Mouse (Mus musculus): ENCODE data around the gene Gpbar1. TPM values are rescaled to one million over a fixed set of nuclear protein-coding genes. Genes with fewer than 3 reads are reported as not detected.
A peak's percentile ranks its signal among the peaks of the same experiment; 100 is the strongest.
"Not testable (repeated sequence)": the region's sequence is repeated elsewhere in the genome, so short reads cannot be mapped to it uniquely, and the experiment has no call there.

Gene Gpbar1
- polyA plus RNA-seq, 2 experiments: 0.57 to 1.1 TPM

DNA sequence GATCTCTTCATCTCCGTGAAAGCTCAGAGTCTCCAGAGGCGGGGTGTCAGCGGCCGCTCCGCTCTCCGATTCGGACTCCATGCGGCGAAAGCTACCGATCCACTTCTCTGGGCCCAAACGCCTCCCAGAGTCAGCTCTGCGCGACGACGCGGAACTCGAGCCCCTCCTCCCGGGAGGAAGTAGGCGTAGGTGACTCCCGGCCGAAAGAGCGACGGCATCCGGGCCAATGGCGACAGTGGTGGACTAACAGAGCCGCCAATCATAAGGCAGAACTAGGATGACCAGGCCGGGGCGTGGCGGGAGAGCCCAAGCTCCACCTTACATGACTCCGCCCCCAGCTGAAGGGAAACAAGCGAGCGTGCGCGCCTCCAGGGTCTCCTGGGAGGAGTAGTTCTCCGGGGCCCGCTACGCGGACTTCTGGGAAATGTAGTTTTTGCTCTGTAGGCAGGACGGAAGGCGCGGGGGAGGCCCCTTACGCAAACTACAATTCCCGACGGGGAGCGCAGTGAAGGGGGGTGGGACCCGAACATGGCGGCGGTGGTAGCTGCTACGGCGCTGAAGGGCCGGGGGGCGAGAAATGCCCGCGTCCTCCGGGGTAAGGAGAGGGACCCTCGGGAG is 6.3 kb downstream of the Gpbar1 start, which contains the start of the genes Aamp and Pnkd:
Gene Aamp, minus strand, starts transcription at position 196 of the 618 bp plus-strand sequence.
Gene Pnkd, plus strand, starts transcription at position 388 of the 618 bp plus-strand sequence.
- peak; percentile 100 for DNase-seq (ENCODE audit: low read depth in 3 of 3, low spot score in 3 of 3)
- peak within 1 kb of the TSS; percentile 84 to 86 for H3K4me3 ChIP-seq (ENCODE audit: insufficient read depth in 1 of 2, low read depth in 2 of 2, low read length in 2 of 2)
- H3K9me3 ChIP-seq (ENCODE audit: control insufficient read depth, low read length): no peaks in the 10 kb centered on the region
- WGBS (ENCODE audit: insufficient replicate concordance): 1% methylated on average over 56 of the region's 56 CpGs
- TF ChIP-seq EP300 (IDR thresholded peaks at IDR 0.05; ENCODE audit: low read depth) (no peak), CTCF (IDR thresholded peaks at IDR 0.05; ENCODE audit: low read depth) (peak; percentile 56)
- H3K27ac ChIP-seq: peak within 1 kb of the TSS; percentile 45; the same call in 1 of the 2 replicates
- ATAC-seq (ENCODE audit: insufficient read depth): peak; percentile 96
- peaks cover 17 to 18% of the 10 kb centered on the region in 2 experiments for H3K4me1 ChIP-seq (replicated peaks; ENCODE audit: control insufficient read depth in 2 of 2, insufficient read depth in 2 of 2, low read length in 1 of 2)
- H3K4me2 ChIP-seq (ENCODE audit: low read depth): peak within 1 kb of the TSS; percentile 96
- no peaks in the 10 kb centered on the region for H3K27me3 ChIP-seq (ENCODE audit: control insufficient read depth, insufficient read depth, low read length)
- H3K9ac ChIP-seq (replicated peaks): peak within 1 kb of the TSS; percentile 80
- H3K36me3 ChIP-seq (replicated peaks; ENCODE audit: control insufficient read depth, insufficient read depth, low read depth): peaks cover 8% of the 10 kb centered on the region

DNA sequence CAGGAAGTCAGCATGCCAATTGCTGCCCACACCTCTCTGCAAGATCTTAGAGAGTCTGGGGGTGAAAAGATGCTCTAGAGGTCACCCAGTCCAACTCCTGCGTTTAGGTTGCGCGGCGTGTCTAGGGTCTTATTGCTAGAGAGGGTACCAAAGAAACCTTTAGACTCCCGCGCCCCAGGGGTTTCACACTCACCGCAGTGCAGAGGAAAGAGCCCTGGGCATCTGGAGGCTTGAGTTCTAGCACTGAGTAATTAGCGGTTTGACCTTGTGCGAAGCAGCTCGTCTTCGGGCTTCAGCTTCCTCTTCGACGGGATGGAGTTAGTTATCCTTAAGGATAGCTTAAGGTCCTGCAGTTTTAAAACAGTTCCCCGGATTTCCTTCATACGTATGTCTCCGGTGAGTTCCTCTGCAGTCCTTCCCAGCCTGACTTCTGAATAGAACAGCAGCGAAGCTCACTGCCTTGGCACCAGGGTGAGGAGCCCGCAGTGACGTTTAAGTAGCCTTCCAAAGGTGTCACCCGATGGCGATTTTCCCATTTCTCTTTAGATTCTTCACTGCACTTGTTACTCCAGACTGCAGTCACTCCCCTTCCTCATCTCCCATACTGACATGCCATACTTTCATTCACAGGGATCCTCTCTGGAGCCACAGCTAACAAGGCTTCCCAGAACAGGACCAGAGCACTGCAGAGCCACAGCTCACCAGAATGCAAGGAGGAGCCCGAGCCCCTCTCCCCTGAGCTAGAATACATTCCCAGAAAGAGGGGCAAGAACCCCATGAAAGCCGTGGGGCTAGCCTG is 7.1 kb downstream of the Gpbar1 start:
- Histone ChIP-seq H3K9me3 (ENCODE audit: control insufficient read depth, low read length) (no peaks in the 10 kb centered on the region), H3K9ac (replicated peaks) (peak overlapping the region; percentile 80), H3K4me1 (replicated peaks; ENCODE audit: control insufficient read depth in 2 of 2, insufficient read depth in 2 of 2, low read length in 1 of 2) (peaks cover 17 to 18% of the 10 kb centered on the region in 2 experiments), H3K27ac (peak overlapping the region; percentile 18; the same call in 1 of the 2 replicates), H3K36me3 (replicated peaks; ENCODE audit: control insufficient read depth, insufficient read depth, low read depth) (peaks cover 8% of the 10 kb centered on the region), H3K27me3 (ENCODE audit: control insufficient read depth, insufficient read depth, low read length) (no peaks in the 10 kb centered on the region), H3K4me2 (ENCODE audit: low read depth) (peak overlapping the region; percentile 96), H3K4me3 (ENCODE audit: insufficient read depth in 1 of 2, low read depth in 2 of 2, low read length in 2 of 2) (peak overlapping the region; percentile 84 to 86)
- TF ChIP-seq CTCF (IDR thresholded peaks at IDR 0.05; ENCODE audit: low read depth) (no peak), EP300 (IDR thresholded peaks at IDR 0.05; ENCODE audit: low read depth) (no peak)
- DNase-seq (ENCODE audit: low read depth in 3 of 3, low spot score in 3 of 3) (no peak), ATAC-seq (ENCODE audit: insufficient read depth) (no peak)
- 4% methylated on average over 23 of the region's 23 CpGs for WGBS (ENCODE audit: insufficient replicate concordance)

DNA sequence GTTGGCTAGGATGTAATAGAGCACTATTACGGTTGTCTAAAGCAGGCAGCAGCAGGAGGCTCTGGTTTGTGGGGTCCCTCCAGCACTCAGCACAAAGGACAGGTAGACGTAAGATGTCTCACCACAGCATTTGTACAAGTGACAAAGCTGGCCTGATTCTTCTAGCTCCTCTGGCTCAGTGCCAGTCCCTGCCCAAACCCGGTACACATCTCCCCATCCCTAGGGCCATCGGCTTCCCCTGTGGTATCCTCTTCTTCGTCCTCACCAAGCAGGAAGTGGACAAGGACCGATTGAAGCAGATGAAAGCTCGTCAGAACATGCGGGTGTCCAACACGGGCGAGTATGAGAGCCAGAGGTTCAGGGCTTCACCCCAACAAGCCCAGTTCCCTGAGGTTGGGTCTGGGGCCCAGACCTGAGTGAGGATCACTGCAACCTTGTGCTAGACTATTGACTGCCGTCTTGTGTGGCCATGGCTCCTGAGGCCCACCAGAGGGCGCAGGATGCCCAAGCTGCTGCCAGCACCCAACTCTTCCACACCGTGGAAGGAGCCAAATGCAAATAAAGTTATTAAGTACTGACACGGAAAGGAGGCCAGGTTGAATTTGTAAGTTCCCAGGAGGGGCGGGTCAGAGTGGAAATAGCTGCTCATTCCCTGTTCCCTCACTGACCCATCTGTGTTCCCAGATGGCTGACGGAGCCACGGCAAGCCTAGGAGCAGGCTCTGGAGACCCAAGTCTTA is 8.7 kb downstream of the Gpbar1 start:
- not testable (repeated sequence) for H3K27me3 ChIP-seq (ENCODE audit: control insufficient read depth, insufficient read depth, low read length); DNase-seq (ENCODE audit: low read depth in 3 of 3, low spot score in 3 of 3); H3K27ac ChIP-seq; H3K9ac ChIP-seq (replicated peaks); H3K9me3 ChIP-seq (ENCODE audit: control insufficient read depth, low read length); H3K4me3 ChIP-seq (ENCODE audit: insufficient read depth in 1 of 2, low read depth in 2 of 2, low read length in 2 of 2); ATAC-seq (ENCODE audit: insufficient read depth); H3K36me3 ChIP-seq (replicated peaks; ENCODE audit: control insufficient read depth, insufficient read depth, low read depth); H3K4me2 ChIP-seq (ENCODE audit: low read depth)
- peak; percentile 68 for TF ChIP-seq CTCF (IDR thresholded peaks at IDR 0.05; ENCODE audit: low read depth)
- 59% methylated on average over 14 of the region's 17 CpGs for WGBS (ENCODE audit: insufficient replicate concordance)
- peaks cover 17 to 18% of the 10 kb centered on the region in 2 experiments for H3K4me1 ChIP-seq (replicated peaks; ENCODE audit: control insufficient read depth in 2 of 2, insufficient read depth in 2 of 2, low read length in 1 of 2)

DNA sequence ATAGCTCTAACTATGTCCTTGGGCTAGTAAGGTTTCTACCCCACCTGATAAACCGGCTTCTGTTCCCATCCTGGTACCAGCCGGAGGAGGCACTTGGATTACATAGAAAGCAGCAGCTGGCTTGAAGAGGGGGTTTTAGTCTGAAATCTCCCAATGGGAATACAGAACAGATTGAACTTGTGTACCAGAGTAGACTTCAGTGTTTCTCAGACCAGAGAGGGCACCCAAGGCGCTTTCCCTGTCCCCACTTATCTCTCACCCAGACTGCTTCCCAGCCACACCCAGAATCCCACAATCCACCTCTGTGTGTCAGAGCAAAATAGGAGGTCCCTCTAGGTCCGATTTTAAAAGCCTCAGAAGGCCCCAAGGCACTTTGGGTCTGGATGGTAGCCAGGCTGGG is 10.0 kb downstream of the Gpbar1 start:
- H3K36me3 ChIP-seq (replicated peaks; ENCODE audit: control insufficient read depth, insufficient read depth, low read depth): peaks cover 4% of the 10 kb centered on the region; the same call in 1 of the 2 replicates
- H3K4me1 ChIP-seq (replicated peaks; ENCODE audit: control insufficient read depth in 2 of 2, insufficient read depth in 2 of 2, low read length in 1 of 2): peaks cover 17 to 18% of the 10 kb centered on the region in 2 experiments
- TF ChIP-seq EP300 (IDR thresholded peaks at IDR 0.05; ENCODE audit: low read depth) (no peak), CTCF (IDR thresholded peaks at IDR 0.05; ENCODE audit: low read depth) (no peak)
- no peak overlapping the region for H3K4me3 ChIP-seq (ENCODE audit: insufficient read depth in 1 of 2, low read depth in 2 of 2, low read length in 2 of 2)
- no peaks in the 10 kb centered on the region for H3K9me3 ChIP-seq (ENCODE audit: control insufficient read depth, low read length)
- peak overlapping the region; percentile 27 for H3K27ac ChIP-seq
- peak in 1 of 3 experiments; percentile 17 for DNase-seq (ENCODE audit: low read depth in 3 of 3, low spot score in 3 of 3)
- ATAC-seq (ENCODE audit: insufficient read depth): no peak
- peak overlapping the region; percentile 22 for H3K4me2 ChIP-seq (ENCODE audit: low read depth)
- H3K9ac ChIP-seq (replicated peaks): 0 out of 2 replicates have a peak overlapping the region, but pooled peaks have one; percentile 23
- H3K27me3 ChIP-seq (ENCODE audit: control insufficient read depth, insufficient read depth, low read length): no peaks in the 10 kb centered on the region
- WGBS (ENCODE audit: insufficient replicate concordance): 49% methylated on average over 4 of the region's 4 CpGs
